Mouse (Mus musculus): ENCODE data around the gene Uggt2.

Gene Uggt2

GRCm38 (mm10) chr14:118967646-118968045 is 131.6 kb downstream of the Uggt2 start:
- no peak for TF ChIP-seq GATA4 (IDR thresholded peaks at IDR 0.05; ENCODE audit: insufficient replicate concordance, low read length)

GRCm38 (mm10) chr14:118965356-118966000 is 133.8 kb downstream of the Uggt2 start:
- no peak for TF ChIP-seq GATA4 (IDR thresholded peaks at IDR 0.05; ENCODE audit: insufficient replicate concordance, low read length)

- no peak for TF ChIP-seq GATA4 (IDR thresholded peaks at IDR 0.05; ENCODE audit: insufficient replicate concordance, low read length)
Observed at GRCm38 (mm10) chr14:118958010-118958409, 141.2 kb downstream of the Uggt2 start.

GRCm38 (mm10) chr14:118951912-118952583 is 147.2 kb downstream of the Uggt2 start:
- TF ChIP-seq GATA4 (IDR thresholded peaks at IDR 0.05; ENCODE audit: insufficient replicate concordance, low read length), result no peak

- no peak for TF ChIP-seq GATA4 (IDR thresholded peaks at IDR 0.05; ENCODE audit: insufficient replicate concordance, low read length)
Observed at GRCm38 (mm10) chr14:118948841-118949240, 150.4 kb downstream of the Uggt2 start.

GRCm38 (mm10) chr14:118944702-118945101 is 154.5 kb downstream of the Uggt2 start:
- TF ChIP-seq GATA4 (IDR thresholded peaks at IDR 0.05; ENCODE audit: insufficient replicate concordance, low read length), result no peak

- no peak for TF ChIP-seq GATA4 (IDR thresholded peaks at IDR 0.05; ENCODE audit: insufficient replicate concordance, low read length)
Observed at GRCm38 (mm10) chr14:118942076-118942475, 157.2 kb downstream of the Uggt2 start.

GRCm38 (mm10) chr14:118940796-118941495 is 158.3 kb downstream of the Uggt2 start:
- no peak for TF ChIP-seq GATA4 (IDR thresholded peaks at IDR 0.05; ENCODE audit: insufficient replicate concordance, low read length)

- TF ChIP-seq GATA4 (IDR thresholded peaks at IDR 0.05; ENCODE audit: insufficient replicate concordance, low read length), result no peak
Observed at GRCm38 (mm10) chr14:118938551-118938950, 160.7 kb downstream of the Uggt2 start.

GRCm38 (mm10) chr14:118937533-118938492 is 161.4 kb downstream of the Uggt2 start, which contains the start of gene Dnajc3:
Gene Dnajc3, plus strand, starts transcription at chr14:118937976.
- TF ChIP-seq GATA4 (IDR thresholded peaks at IDR 0.05; ENCODE audit: insufficient replicate concordance, low read length), result peak; percentile 58; the same call in 1 of the 2 replicates

- TF ChIP-seq GATA4 (IDR thresholded peaks at IDR 0.05; ENCODE audit: insufficient replicate concordance, low read length), result no peak
Observed at GRCm38 (mm10) chr14:118936952-118937351, 162.3 kb downstream of the Uggt2 start.

- no peak for TF ChIP-seq GATA4 (IDR thresholded peaks at IDR 0.05; ENCODE audit: insufficient replicate concordance, low read length)
Observed at GRCm38 (mm10) chr14:118936236-118936635, 163.0 kb downstream of the Uggt2 start.

Data from liver, adult (tissue).